In the genomic region with DNA sequence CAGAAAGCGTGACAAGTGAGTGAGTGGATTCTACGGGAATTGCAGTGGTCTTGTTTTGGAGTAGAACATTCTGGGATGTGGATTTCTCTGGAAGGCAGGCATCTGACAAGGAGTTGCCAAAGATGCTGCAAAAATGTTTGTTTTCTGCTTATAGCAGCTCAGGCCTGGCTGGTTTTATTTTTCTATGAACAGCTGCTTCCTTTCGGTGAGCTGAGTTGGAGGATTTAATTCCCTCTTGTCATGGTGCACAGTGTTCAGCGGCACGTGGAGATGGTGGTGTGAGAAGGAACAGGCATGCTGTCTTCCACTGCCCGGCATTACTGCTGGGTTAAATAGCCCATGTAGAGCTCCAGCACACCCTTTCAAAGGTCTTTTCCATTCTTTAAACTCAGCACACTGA, we compare ENCODE assay signal across 16 mouse cellular contexts.
A peak's percentile ranks its signal among the peaks of the same experiment; 100 is the strongest.
DNase-seq lines count a peak whose midpoint lies in the region; ATAC-seq and TF ChIP-seq lines count a peak whose summit lies in the region.
"Had no signal": no experiment of that assay in that cellular context is flagged by ENCODE, and none has a peak within 500 bp of the region (broad histone marks: within the 10 kb centered on the region; RNA-seq: fewer than 3 reads in every experiment).

No protein-coding gene starts in this region.

- TF ChIP-seq POLR2A in cortical plate, adult 2 months (IDR thresholded peaks at IDR 0.05; ENCODE audit: extremely low read depth, insufficient read depth, low read length), result no peak

- no peak for TF ChIP-seq CTCF in cortical plate, adult 2 months (IDR thresholded peaks at IDR 0.05; ENCODE audit: extremely low read depth, insufficient read depth, low read length)

- no peak overlapping the region for H3K4me3 ChIP-seq in cortical plate, adult 2 months (ENCODE audit: insufficient read depth, low read length)
- no peak overlapping the region for H3K4me3 ChIP-seq in forebrain, embryonic 11.5 days (ENCODE audit: low read depth, low read length)
- H3K4me3 ChIP-seq: limb, embryonic 15.5 days; midbrain, embryonic 15.5 days had no signal

- WGBS in forebrain, embryonic 11.5 days, result 80% methylated on average over 6 of the region's 6 CpGs

- peak; percentile 37 for DNase-seq in left cerebral cortex, adult 11 months (ENCODE audit: low spot score)
- no peak for DNase-seq in left cerebral cortex, postnatal 4 days
- peak; percentile 80 for DNase-seq in brain, adult 2 months (ENCODE audit: low read depth, low spot score)
- DNase-seq in left cerebral cortex, postnatal 14 days (ENCODE audit: low spot score in 2 of 2), result peak; percentile 57 to 83
- DNase-seq in cerebellum, adult 11 months, result no peak
- DNase-seq in forebrain, embryonic 11.5 days (ENCODE audit: low spot score), result no peak
- DNase-seq: adrenal gland, postnatal 36 days; cerebellum, postnatal 25 days; forebrain, postnatal 0 days; gastrocnemius, postnatal 36 days; liver, postnatal 0 days; thymus, adult 18-20 months had no signal

- no peaks in the 10 kb centered on the region for H3K27me3 ChIP-seq in forebrain, embryonic 11.5 days (ENCODE audit: control insufficient read depth, insufficient read depth, low read length)
- H3K27me3 ChIP-seq: limb, embryonic 15.5 days; midbrain, embryonic 15.5 days had no signal

- H3K36me3 ChIP-seq in forebrain, embryonic 11.5 days (ENCODE audit: control insufficient read depth, insufficient read depth, low read length), result no peaks in the 10 kb centered on the region
- H3K36me3 ChIP-seq: limb, embryonic 15.5 days; midbrain, embryonic 15.5 days had no signal

- 0 out of 2 replicates have a peak overlapping the region, but pooled peaks have one; percentile 30 for H3K27ac ChIP-seq in cortical plate, adult 2 months (ENCODE audit: insufficient read depth, low read length)
- no peak overlapping the region for H3K27ac ChIP-seq in forebrain, embryonic 11.5 days (ENCODE audit: low read depth, low read length)
- H3K27ac ChIP-seq: limb, embryonic 15.5 days; midbrain, embryonic 15.5 days had no signal

- intact Hi-C loops in left cerebral cortex, postnatal 4 days (cut with DNase I), result no loop called here
- intact Hi-C loops in left cerebral cortex, postnatal 14 days (cut with DNase I), result no loop called here

- H3K9ac ChIP-seq in forebrain, embryonic 11.5 days (ENCODE audit: low read length), result no peak overlapping the region
- H3K9ac ChIP-seq: forebrain, postnatal 0 days; limb, embryonic 15.5 days; liver, postnatal 0 days; midbrain, embryonic 15.5 days had no signal

- H3K4me1 ChIP-seq in cortical plate, adult 2 months (ENCODE audit: control insufficient read depth, insufficient read depth, low read length), result peaks cover 10% of the 10 kb centered on the region
- H3K4me1 ChIP-seq in forebrain, embryonic 11.5 days (replicated peaks; ENCODE audit: control insufficient read depth, insufficient read depth, low read length), result no peaks in the 10 kb centered on the region
- H3K4me1 ChIP-seq: limb, embryonic 15.5 days; midbrain, embryonic 15.5 days had no signal

- H3K4me2 ChIP-seq in forebrain, embryonic 11.5 days (ENCODE audit: low read depth, low read length, severe bottlenecking), result no peak overlapping the region
- H3K4me2 ChIP-seq: limb, embryonic 15.5 days; midbrain, embryonic 15.5 days had no signal

- ATAC-seq in erythroid progenitor cell, adult 5-6 weeks (replicated peaks; ENCODE audit: low FRiP score, poor library complexity, severe bottlenecking), result no peak
- ATAC-seq in forebrain, embryonic 11.5 days (replicated peaks; ENCODE audit: low FRiP score), result no peak
- ATAC-seq: forebrain, postnatal 0 days; liver, postnatal 0 days; midbrain, embryonic 15.5 days had no signal

- no peaks in the 10 kb centered on the region for H3K9me3 ChIP-seq in forebrain, embryonic 11.5 days (ENCODE audit: control insufficient read depth, low read length)
- H3K9me3 ChIP-seq: limb, embryonic 15.5 days; midbrain, embryonic 15.5 days had no signal

Comparison
In these comparisons a context has a peak if more than half of its experiments do, and no peak if none do; other contexts are left out.
1. DNase-seq: peak in left cerebral cortex, adult 11 months (single experiment), brain, adult 2 months (single experiment) and left cerebral cortex, postnatal 14 days (2 of 2); none in left cerebral cortex, postnatal 4 days (single experiment), cerebellum, adult 11 months (single experiment) and forebrain, embryonic 11.5 days (single experiment).